Mouse (Mus musculus): Measurements from ENCODE around the gene Rbpms2.

The Rbpms2 gene

DNA sequence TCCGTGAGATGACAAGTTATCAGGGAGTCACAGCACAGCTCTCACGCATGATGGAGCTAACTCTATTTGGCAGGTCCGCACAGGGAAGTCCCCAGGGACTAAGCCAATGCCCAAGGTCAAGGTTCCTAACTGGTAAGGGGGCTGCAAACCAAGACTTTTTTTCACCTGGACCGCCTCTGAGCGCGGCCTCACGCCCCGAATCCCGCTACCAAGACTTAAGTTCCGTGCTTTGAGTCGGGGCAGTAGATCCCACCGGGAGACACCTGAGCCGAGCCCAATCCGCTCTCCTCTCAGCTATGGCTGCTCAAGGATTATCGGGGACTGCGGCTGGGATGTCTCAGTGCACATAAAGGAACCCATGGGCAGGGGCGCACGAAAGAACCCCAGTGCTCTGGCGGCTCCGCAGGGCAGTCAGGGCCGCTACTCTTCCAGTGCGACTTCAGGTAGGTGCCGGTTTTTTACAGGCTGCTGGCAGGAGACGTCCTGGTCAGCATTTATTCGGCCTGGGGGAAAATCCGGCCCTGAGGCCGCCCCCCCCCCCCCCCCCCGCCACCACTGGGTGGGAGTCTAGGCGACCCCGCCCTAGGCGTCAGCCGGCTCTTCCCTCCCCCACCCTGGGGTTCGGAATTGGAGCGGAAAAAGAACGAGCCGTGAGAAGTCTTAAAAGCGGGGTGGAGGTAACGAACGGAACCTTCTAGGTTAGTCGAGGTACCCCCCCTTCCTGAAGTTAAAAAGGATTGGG is at the start of gene Rbpms2:
Gene Rbpms2, plus strand, starts transcription at position 624 of the 742 bp plus-strand sequence.
- peak in 1 of 2 experiments; percentile 29 for DNase-seq (ENCODE audit: low spot score in 2 of 2)

DNA sequence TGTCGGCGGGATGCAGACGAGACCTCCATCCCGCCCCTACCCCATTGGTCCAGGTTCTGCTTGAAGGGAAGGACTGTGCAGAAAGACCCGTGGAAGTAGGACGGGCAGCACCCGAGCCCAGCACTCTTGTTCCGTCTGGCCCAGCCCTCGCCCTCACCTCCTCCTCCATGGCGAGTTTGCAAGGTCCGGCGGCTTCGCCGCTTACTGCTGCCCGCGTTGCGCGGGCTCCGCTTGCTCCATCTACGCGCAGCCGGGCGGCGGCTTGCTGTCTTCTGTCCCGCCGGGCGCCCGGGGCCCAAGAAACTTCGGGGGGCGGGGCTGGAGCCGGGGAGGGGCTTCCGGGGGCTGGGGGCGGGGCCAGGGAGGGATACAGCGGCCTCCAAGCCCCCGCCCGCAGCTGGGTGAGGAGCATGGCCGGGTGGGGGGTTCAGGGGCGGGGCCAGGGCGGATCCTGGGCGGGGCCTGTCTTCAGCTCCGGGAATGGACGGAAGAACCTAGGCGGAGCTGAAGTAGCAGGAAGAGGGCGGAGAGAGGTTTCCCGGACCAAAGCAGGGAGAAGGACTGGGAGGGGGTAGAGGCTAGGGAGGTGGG is 49.6 kb upstream of the Rbpms2 start, which contains the start of gene Plekho2:
Gene Plekho2, minus strand, starts transcription at position 260 of the 591 bp plus-strand sequence.
- peak; percentile 85 to 91 for DNase-seq (ENCODE audit: low spot score in 2 of 2)

DNA sequence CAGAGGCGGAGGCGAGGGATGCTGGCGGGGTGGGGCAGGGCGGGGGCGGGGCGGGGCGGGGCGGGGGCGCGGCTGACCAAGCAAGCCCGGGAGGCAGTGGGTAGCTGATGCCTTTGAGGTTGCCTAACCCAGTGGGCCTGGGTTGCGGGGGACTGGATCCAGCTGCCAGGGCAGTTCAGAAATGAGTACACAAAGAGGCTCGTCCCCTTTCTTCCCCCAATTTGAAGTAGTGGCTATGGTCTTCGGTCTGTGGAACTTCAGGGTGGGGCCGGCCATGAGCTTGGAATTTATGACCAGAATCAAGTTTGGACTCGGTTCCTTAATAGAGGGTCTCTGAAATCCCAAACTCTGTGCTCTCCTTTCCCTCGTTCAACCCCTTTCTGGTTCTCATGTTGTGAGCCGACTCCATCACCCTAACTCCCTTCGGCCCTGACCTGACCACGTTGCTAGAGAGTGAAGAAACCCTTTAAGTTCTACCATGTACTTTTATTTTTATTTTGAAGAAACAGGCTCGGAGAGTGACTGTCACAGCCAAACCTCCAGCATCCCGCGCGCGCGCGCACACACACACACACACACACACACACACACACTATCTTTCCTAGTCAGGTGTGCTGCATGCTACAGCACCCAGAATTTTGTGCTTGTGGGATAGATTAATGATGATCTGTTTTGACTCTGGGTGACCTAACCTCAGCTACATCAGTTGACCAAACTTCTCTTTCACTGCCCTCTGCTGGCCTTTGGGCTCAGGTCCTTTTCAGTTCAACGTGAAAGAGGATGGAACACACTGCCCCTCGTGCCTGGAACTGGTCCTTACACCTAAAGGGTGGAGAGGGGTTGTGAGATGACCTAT is 48.8 kb upstream of the Rbpms2 start:
- DNase-seq (ENCODE audit: low spot score in 2 of 2), result peak; percentile 80 to 87

DNA sequence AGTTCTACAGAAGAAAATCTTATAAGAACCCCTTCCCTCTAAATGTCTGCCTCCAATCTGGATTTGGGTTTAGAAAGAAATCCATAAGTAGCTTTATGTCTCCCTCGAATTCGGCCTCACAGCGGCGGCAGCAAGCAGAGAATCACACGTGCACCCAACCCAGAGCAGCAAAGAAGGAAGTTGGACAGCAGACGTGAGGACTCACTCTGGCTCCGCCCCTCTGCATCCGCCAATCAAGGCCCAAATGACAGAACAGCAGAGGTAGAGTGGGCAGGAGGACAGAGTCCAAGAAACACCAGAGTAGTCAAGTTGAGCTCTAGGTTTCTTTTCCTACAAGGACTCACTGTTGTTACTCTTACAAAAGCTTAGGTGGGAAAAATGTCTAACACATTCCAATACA is 46.4 kb upstream of the Rbpms2 start:
- DNase-seq (ENCODE audit: low spot score in 2 of 2), result peak in 1 of 2 experiments; percentile 28

DNA sequence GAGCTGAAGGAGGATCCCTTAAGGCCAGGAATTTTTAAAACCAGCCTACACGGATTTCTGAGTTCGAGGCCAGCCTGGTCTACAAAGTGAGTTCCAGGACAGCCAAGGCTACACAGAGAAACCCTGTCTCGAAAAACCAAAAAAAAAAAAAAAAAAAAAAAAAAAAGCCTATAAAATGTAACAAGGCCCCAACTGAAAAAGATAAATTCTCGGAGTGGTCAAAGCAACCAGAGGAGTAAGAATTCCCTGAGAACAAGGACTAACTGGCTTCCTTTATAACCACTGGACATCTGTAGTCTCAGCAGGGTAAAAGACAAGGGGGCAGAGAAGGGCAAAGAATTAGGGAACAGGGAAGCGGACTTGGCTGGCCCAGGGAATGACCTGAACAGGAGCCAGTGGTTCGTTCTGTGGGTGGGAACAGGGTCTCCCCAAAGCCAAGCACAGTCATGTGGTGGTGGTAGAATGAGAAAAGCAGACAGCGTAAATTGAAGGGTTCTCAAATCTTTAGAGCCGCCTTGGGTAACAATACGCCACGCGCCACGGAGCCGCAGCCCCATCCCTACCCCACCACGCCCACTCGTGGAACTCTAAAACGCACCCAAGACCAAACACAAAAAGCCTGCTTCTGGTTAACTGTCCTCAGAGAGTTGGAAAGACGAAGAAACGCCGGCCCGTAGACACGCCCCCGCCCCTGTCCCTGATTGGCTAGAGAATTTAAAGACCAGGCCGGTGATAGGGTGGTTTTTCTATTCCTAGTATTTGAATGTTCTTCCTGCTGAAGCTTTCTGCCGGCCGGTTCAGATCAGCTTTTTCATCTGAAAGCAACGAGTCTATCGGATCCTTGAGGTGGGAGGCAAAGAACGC is 42.8 kb upstream of the Rbpms2 start, which contains the start of gene Pif1:
Gene Pif1, plus strand, starts transcription at position 755 of the 864 bp plus-strand sequence.
- peak; percentile 71 to 83 for DNase-seq (ENCODE audit: low spot score in 2 of 2)

DNA sequence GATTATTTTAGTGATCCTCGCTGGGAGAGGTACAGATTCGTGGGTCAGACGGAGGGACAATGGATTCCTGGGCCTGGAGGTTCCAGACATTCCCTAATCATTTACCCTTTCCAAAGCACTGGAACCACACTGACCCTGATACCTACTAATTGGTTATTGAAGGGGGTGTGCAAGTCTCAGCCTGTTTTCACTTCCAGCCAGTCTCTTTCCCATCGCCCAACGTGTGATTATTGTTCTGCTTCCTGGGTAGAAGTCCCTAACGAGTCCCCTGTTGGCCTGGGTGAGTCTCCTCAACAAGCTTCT is 42.2 kb upstream of the Rbpms2 start:
- no peak for DNase-seq (ENCODE audit: low spot score in 2 of 2)

DNA sequence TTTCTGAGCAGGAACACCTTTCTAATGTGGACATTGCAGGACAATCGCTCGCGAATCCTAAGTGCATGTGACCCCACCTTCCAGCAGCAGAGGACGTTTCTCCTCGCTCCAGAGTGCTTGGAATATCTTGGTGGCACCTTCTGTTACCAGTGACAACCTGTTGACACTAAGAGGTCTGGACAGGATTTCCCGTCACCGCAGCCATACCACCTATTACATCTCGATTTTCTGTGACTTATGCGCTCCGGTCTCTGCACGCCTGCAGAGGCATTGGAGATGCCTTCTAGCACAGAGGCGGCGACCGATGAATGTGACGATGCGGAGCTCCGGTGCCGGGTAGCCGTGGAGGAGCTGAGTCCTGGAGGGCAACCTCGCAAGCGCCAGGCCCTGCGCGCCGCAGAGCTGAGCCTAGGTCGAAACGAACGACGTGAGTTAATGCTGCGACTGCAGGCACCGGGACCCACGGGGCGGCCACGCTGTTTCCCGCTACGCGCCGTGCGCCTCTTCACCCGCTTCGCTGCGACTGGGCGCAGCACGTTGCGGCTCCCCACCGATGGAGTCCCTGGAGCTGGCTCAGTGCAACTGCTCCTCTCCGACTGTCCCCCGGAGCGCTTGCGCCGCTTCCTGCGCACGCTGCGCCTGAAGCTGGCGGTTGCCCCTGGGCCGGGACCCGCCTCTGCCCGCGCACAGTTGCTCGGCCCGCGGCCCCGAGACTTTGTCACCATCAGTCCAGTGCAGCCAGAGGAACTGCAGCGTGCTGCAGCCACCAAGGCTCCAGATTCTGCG is 41.7 kb upstream of the Rbpms2 start:
- no peak for DNase-seq (ENCODE audit: low spot score in 2 of 2)

DNA sequence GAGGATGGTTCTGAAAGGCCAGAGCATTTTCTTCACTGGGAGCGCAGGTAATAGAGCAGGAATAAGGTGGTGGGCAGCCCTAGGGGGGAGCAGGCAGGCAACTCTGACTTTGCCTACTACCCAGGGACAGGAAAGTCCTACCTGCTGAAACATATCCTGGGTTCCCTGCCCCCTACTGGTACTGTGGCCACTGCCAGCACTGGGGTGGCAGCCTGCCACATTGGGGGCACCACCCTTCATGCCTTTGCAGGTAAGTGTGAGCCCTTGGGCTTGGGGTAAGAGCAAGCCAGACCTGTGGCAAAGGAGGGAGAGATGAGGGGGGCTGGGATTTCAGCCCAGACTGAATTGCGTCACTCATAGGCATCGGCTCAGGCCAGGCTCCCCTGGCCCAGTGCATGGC is 40.4 kb upstream of the Rbpms2 start:
- DNase-seq (ENCODE audit: low spot score in 2 of 2), result no peak

DNA sequence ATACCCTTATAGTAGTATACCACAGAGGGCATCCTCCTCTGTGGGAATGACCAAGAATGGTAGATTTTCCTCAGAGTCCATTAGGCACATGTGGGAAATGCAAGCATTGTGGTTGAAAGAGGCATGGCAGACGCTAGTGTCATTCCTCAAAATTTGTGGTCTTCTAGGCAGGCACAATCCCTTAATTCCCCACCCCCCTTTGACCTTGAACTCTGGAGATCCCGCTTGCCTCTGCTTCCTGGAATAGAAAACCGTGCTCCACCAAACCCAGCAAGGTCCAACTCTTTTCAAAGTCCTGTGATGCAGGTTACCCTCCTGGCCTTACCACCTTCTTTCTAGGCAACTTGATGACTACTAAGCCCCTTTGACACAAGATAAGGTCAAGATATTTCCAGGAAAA is 36.7 kb upstream of the Rbpms2 start:
- DNase-seq (ENCODE audit: low spot score in 2 of 2), result no peak

DNA sequence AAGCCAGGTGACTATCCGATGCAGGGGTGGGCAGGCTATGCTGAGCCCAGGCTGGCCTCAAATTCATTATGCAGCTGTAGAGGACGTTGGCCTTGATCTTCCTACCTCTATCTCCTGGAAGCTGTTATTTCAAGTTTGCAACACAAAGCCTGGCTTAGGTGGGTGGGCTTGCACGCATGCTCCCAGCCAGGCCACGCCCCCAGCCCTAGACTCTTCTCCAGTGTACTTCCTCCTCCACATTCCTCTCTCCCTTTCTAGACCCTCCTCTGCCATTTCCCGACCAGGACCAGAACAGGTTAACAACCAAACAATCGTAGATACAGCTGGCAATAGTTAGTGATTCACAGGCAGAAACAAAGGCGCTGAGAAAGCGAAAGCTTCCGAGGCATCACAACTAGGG is 35.9 kb upstream of the Rbpms2 start:
- DNase-seq (ENCODE audit: low spot score in 2 of 2), result no peak

DNA sequence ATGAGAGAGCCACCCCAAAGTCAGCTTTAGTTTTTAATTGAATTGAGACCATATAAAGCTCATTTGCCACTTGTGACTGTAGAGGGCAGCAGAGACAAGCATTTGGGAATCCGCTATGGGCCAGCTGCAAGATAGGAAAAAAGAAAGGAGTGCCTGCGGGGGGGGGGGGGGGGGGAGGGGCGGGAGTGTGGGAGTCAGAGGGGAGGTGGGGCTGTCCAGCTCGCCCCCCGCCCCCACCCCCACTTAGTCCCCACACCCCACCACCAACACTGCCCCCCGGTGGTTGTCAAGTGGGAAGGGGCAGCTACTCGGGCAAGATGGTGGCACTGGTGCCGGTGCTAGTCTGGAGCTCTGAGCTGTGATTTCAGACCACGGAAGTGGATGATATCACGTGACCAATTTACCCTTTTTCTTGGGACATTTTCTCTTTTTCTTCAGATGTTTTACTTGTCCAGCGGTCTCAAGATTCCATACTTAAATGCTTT is 30.6 kb upstream of the Rbpms2 start:
- no peak for DNase-seq (ENCODE audit: low spot score in 2 of 2)

DNA sequence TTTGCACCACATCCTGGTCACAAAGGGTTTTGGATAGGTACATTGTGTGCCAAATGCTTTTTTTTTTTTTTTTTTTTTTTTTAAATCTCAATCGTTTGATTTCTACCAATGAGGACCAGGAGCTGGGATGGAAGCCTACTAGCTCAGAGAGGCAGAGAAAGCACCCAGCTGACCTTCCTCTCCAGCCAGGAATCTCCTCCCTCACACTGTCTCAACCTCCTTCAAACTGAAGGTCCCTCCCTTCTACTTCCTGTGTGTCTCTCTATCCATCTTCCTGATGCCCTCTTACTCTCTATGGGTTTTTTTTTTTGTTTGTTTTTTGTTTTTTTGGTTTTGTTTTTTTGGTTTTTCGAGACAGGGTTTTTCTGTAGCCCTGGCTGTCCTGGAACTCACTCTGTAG is 28.5 kb upstream of the Rbpms2 start:
- no peak for DNase-seq (ENCODE audit: low spot score in 2 of 2)

DNA sequence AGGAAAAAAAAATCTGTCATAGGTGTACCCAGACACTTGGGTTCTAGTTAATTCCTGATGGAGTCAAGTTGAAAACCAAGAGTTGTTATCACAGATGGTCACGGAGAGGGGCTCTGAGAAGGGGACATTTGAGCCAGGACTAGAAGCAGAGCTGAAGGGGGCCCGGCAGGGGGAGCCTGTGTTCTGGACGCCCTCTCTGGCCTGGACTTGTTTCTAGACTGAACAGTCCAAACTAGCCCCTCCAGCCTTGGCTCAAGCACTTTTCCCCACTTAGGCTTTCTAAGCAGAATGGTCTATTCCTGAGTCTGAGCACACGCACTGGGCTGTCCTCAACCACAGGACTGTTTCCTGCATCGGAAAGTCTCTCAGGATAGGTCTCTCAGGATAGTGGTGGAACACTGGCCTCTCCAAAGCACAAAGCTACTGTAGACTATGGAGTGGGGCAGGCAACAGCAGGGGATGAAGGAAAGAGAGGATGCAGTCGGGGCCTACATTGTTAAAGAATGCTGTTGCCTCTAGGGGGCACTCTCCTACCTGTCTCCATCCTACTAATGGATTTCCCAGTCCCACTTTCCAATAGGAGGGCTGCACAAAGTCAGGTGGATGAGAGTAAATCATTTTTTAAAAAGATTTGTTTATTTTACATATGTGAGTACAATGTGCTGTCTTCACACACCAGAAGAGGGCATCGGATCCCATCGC is 25.9 kb upstream of the Rbpms2 start:
- no peak for DNase-seq (ENCODE audit: low spot score in 2 of 2)

DNA sequence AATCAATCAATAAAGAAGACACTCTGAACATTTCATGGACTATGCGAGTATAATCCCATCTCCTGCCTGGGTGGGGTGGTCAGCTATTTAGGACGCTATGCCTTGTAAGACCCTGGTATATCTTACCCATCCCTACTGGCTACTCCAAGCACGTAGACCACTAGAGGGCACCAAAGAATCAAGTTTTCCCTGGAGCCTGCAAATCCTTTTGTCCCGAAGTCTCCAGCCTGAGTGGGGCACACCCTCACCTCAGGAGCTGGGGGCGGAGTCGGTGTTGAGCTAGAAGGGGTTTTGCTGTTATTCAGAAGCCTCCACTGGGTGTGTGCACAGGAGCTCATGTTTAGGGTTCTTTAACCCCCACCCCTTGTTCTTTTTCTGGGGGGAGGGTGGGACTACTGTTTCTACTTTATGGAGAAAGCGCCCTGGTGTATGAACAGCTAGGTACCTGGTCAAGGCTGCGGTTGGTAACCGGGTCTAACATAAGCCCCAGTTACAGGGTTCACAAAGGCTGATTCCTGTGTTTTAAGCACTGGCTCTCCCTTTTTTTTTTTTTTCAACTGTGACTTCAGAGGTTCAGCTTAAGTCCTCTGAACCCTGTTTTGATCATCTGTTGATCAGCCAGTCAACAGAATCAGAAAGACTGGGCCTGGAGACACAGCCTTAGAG is 23.8 kb upstream of the Rbpms2 start:
- peak; percentile 38 to 48 for DNase-seq (ENCODE audit: low spot score in 2 of 2)

DNA sequence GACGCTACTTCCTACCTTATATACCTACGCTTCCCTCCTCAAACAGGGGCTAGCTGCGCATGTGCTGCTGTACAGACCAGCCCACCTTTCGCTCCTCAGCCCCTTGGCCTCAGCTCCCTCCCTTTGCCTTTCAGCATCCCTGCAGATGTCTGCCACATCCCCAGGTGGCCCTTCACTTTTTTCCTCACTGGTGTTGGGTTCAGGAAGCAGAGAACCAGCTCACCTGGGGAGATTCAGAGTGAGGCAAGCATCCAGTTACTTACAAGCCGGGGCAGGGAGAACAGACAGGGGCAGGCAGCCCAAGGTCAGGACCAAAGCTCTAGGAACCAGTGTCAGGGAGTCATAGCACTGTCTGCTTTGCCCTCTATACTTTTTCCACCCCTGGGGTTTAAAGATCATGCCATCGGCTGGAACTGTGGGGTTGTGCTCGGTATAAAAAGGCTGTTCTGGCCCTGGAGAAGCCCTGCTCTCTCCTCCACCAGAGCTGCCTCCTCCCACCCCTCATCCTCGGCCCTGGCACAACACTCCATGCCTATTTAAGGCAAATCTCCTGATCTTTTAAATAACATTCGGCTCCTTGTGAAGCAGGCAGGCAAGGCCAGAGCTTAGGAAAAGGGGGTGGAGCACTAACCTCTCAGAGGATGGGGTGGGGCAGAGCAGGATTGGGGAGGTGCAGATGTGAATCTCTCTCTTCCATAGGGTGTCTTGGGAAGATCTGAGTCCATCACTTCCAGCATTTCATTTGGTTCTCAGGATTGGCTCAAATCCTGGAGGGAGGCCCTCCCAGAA is 22.9 kb upstream of the Rbpms2 start:
- DNase-seq (ENCODE audit: low spot score in 2 of 2), result no peak

DNA sequence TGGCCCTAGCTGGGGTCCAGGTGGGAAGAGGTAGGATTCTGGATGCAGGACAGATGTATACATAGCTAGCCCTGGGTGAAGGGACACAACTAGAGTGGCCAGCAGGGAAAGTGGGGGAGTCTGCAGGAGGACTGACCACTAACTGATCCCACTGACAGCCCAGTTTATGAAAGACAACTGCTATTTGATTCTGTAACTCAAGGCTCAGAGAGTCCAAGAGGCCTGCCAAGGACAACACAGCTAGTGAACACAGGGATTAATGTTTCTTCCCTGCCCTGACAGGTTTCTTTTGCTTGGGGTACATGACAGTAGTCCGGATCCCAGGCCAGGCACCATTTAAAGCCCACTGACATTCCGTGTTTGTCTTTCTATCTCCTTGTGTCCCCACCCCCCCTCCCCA is 22.3 kb upstream of the Rbpms2 start:
- DNase-seq (ENCODE audit: low spot score in 2 of 2), result no peak

DNA sequence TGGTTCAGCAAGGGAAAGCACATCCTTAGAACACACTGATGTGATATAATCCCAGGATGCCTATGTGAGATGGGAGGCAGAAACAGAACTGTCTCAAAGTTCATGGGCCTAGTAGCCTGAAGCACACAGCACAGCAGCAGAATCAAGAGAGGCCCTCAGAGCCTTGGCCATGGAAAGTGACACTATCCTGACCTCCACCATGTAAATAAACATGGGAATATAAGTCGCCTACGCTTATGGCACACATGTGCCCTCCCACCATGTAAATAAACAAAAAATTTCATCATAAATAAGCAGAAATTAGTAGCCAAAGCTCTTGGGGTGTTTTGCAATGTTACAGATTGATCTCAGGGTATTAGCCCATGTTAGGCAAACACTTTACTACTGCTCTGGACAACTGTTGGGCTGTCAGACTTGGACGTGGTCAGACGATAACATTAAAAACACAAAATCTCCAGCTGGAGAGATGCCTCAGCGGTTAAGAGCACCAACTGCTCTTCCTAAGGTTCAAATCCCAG is 17.4 kb upstream of the Rbpms2 start:
- no peak for DNase-seq (ENCODE audit: low spot score in 2 of 2)

DNA sequence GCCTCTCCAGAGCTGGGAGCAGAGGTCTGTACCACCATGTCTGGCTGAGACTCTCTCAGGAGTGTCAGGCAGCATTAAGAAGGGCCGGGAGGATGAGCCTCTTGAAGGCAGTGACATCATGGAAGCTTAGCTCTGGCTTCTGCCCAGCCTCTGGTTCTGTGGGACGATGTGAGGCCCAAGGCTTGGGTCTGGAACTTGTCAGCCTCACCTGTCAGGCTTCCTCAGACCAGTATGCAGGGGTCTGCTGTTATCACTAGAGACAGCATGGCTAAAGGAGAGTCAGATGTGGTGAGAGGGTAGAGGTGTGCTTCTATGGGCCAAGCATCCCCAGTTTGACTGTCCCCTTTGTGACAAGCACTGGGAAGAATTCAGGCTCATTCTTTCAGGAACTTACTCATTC is 16.4 kb upstream of the Rbpms2 start:
- DNase-seq (ENCODE audit: low spot score in 2 of 2), result no peak
